Mouse (Mus musculus): Measurements from ENCODE around the gene Tmem130.
"Not testable (repeated sequence)": the region's sequence is repeated elsewhere in the genome, so short reads cannot be mapped to it uniquely, and the experiment has no call there.

Tmem130 gene

GRCm38 (mm10) chr5:144761161-144761868, at the start of gene Tmem130:
Gene Tmem130, minus strand, starts transcription at chr5:144761818.
- DNase-seq (ENCODE audit: low spot score), result no peak

- no peak for DNase-seq (ENCODE audit: low spot score)
These were observed 45.3 kb upstream of the Tmem130 start for GRCm38 (mm10) chr5:144806931-144807330.

GRCm38 (mm10) chr5:144804181-144804580, 42.6 kb upstream of the Tmem130 start:
- no peak for DNase-seq (ENCODE audit: low spot score)

- DNase-seq (ENCODE audit: low spot score), result no peak
These were observed 41.4 kb upstream of the Tmem130 start for GRCm38 (mm10) chr5:144803066-144803465.

GRCm38 (mm10) chr5:144797116-144797515, 35.5 kb upstream of the Tmem130 start:
- no peak for DNase-seq (ENCODE audit: low spot score)

GRCm38 (mm10) chr5:144794687-144795086, 33.1 kb upstream of the Tmem130 start:
- no peak for DNase-seq (ENCODE audit: low spot score)

GRCm38 (mm10) chr5:144793374-144793773, 31.8 kb upstream of the Tmem130 start:
- DNase-seq (ENCODE audit: low spot score), result no peak

- no peak for DNase-seq (ENCODE audit: low spot score)
These were observed 24.8 kb upstream of the Tmem130 start for GRCm38 (mm10) chr5:144786464-144786863.

GRCm38 (mm10) chr5:144780654-144781053, 19.0 kb upstream of the Tmem130 start:
- no peak for DNase-seq (ENCODE audit: low spot score)

GRCm38 (mm10) chr5:144773231-144773630, 11.6 kb upstream of the Tmem130 start:
- DNase-seq (ENCODE audit: low spot score), result no peak

- DNase-seq (ENCODE audit: low spot score), result no peak
These were observed 7.5 kb upstream of the Tmem130 start for GRCm38 (mm10) chr5:144769067-144769482.

GRCm38 (mm10) chr5:144767911-144768841, 6.6 kb upstream of the Tmem130 start:
- peak; percentile 86 for DNase-seq (ENCODE audit: low spot score)

GRCm38 (mm10) chr5:144767106-144767798, 5.6 kb upstream of the Tmem130 start, which contains the start of gene Trrap:
Gene Trrap, plus strand, starts transcription at chr5:144767732.
- not testable (repeated sequence) for DNase-seq (ENCODE audit: low spot score)

- DNase-seq (ENCODE audit: low spot score), result no peak
These were observed 5.0 kb upstream of the Tmem130 start for GRCm38 (mm10) chr5:144766646-144767045.

GRCm38 (mm10) chr5:144766026-144766425, 4.4 kb upstream of the Tmem130 start:
- DNase-seq (ENCODE audit: low spot score), result no peak

GRCm38 (mm10) chr5:144758422-144758821, 3.2 kb downstream of the Tmem130 start:
- no peak for DNase-seq (ENCODE audit: low spot score)

- DNase-seq (ENCODE audit: low spot score), result no peak
These were observed 4.2 kb downstream of the Tmem130 start for GRCm38 (mm10) chr5:144757402-144757801.

- no peak for DNase-seq (ENCODE audit: low spot score)
These were observed 6.4 kb downstream of the Tmem130 start for GRCm38 (mm10) chr5:144755191-144755590.

- no peak for DNase-seq (ENCODE audit: low spot score)
These were observed 8.6 kb downstream of the Tmem130 start for GRCm38 (mm10) chr5:144753041-144753440.

GRCm38 (mm10) chr5:144752432-144752831, 9.2 kb downstream of the Tmem130 start:
- no peak for DNase-seq (ENCODE audit: low spot score)

- no peak for DNase-seq (ENCODE audit: low spot score)
These were observed 24.5 kb downstream of the Tmem130 start for GRCm38 (mm10) chr5:144737101-144737500.

GRCm38 (mm10) chr5:144734949-144735348, 26.7 kb downstream of the Tmem130 start:
- DNase-seq (ENCODE audit: low spot score), result peak; percentile 42

Measured in spleen, adult 12 weeks (tissue).